In the genomic region with DNA sequence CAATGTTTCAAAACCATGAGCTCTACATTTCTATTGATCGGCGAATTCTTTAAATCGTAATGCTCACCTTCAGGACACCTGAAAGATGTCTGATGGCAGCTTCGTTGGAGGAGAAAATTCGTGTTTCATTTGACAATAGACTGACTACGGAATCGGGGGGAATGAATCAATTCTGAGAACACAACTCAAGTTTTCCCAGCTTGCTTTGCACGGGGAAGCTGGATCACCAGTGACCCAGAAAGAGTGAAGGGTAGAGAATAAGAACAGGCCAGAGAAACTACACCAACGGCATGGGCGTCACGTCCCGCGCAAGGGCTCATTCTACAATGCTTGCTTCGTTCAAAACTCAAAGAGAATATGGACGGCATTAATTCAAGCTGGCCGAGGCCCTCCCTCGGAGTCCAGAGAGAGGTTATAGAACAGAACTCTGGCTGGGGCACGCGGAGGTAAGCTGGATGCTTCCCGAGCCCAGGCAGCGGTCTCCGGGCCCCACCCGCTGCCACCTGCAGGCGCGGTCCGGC, we compare ENCODE assay signal across 8 mouse cellular contexts. TPM values are rescaled to one million over a fixed set of nuclear protein-coding genes. Genes with fewer than 3 reads are reported as not detected.
DNase-seq lines count a peak whose midpoint lies in the region; ATAC-seq and TF ChIP-seq lines count a peak whose summit lies in the region.

No protein-coding gene starts in this region.

- H3K4me1 ChIP-seq in cerebellum, adult 2 months (ENCODE audit: control insufficient read depth, insufficient read depth, low read length), result peaks cover 22% of the 10 kb centered on the region
- peaks cover 20% of the 10 kb centered on the region for H3K4me1 ChIP-seq in neural tube, embryonic 11.5 days (ENCODE audit: control insufficient read depth, insufficient read depth, low read length)
- H3K4me1 ChIP-seq in limb, embryonic 14.5 days (ENCODE audit: control insufficient read depth, insufficient read depth, low read length), result peaks cover 31% of the 10 kb centered on the region
- H3K4me1 ChIP-seq in stomach, embryonic 16.5 days (ENCODE audit: control insufficient read depth, insufficient read depth, low read length), result peaks cover 41% of the 10 kb centered on the region

- ATAC-seq in neural tube, embryonic 11.5 days (ENCODE audit: insufficient read depth, low FRiP score, low TSS enrichment), result no peak
- ATAC-seq in limb, embryonic 14.5 days (ENCODE audit: low FRiP score, low read depth), result no peak
- no peak for ATAC-seq in stomach, embryonic 16.5 days (ENCODE audit: insufficient read depth, low FRiP score)

- no peaks in the 10 kb centered on the region for H3K9me3 ChIP-seq in neural tube, embryonic 11.5 days (ENCODE audit: control insufficient read depth, low read length)
- no peaks in the 10 kb centered on the region for H3K9me3 ChIP-seq in limb, embryonic 14.5 days (ENCODE audit: control insufficient read depth, low read length)
- no peaks in the 10 kb centered on the region for H3K9me3 ChIP-seq in stomach, embryonic 16.5 days (replicated peaks; ENCODE audit: control insufficient read depth, low read length)

- WGBS in cerebellum, adult 2 months, result 5% methylated on average over 26 of the region's 26 CpGs
- 8% methylated on average over 26 of the region's 26 CpGs for WGBS in neural tube, embryonic 11.5 days
- WGBS in limb, embryonic 14.5 days, result 11% methylated on average over 21 of the region's 26 CpGs
- 6% methylated on average over 26 of the region's 26 CpGs for WGBS in stomach, embryonic 16.5 days

- peak overlapping the region; percentile 60 for H3K9ac ChIP-seq in neural tube, embryonic 11.5 days (ENCODE audit: low read length)
- H3K9ac ChIP-seq in limb, embryonic 14.5 days (ENCODE audit: low read depth, low read length, severe bottlenecking), result peak overlapping the region; percentile 73
- peak overlapping the region; percentile 80 for H3K9ac ChIP-seq in stomach, embryonic 16.5 days (ENCODE audit: low read length)

- peak overlapping the region; percentile 89 for H3K4me3 ChIP-seq in cerebellum, adult 2 months (replicated peaks; ENCODE audit: insufficient read depth, low read depth, low read length)
- peak overlapping the region; percentile 60 for H3K4me3 ChIP-seq in neural tube, embryonic 11.5 days (ENCODE audit: low read depth, low read length)
- H3K4me3 ChIP-seq in limb, embryonic 14.5 days (replicated peaks; ENCODE audit: low read length), result peak overlapping the region; percentile 80
- peak overlapping the region; percentile 75 for H3K4me3 ChIP-seq in stomach, embryonic 16.5 days (replicated peaks; ENCODE audit: low read length)

- TF ChIP-seq CTCF in cerebellum, adult 2 months (IDR thresholded peaks at IDR 0.05; ENCODE audit: borderline replicate concordance, insufficient read depth, low read depth, low read length), result no peak

- no peaks in the 10 kb centered on the region for H3K27me3 ChIP-seq in cerebellum, adult 2 months (ENCODE audit: control insufficient read depth, insufficient read depth, low read length)
- no peaks in the 10 kb centered on the region for H3K27me3 ChIP-seq in neural tube, embryonic 11.5 days (ENCODE audit: control insufficient read depth, insufficient read depth, low read length)
- H3K27me3 ChIP-seq in limb, embryonic 14.5 days (ENCODE audit: control insufficient read depth, insufficient read depth, low read length), result no peaks in the 10 kb centered on the region
- no peaks in the 10 kb centered on the region for H3K27me3 ChIP-seq in stomach, embryonic 16.5 days (ENCODE audit: control insufficient read depth, insufficient read depth, low read length)

- DNase-seq in cerebellum, adult 2 months, result no peak
- DNase-seq in cerebellum, postnatal 10 days, result no peak
- DNase-seq in neural tube, embryonic 11.5 days (ENCODE audit: low spot score), result no peak
- no peak for DNase-seq in neural tube, embryonic 10.5 days (ENCODE audit: extremely low spot score, low spot score)
- no peak for DNase-seq in limb, embryonic 14.5 days (ENCODE audit: low spot score)
- DNase-seq in left cerebral cortex, adult 9 months (ENCODE audit: low spot score in 2 of 2), result no peak
- no peak for DNase-seq in spleen, postnatal 4 days (ENCODE audit: low spot score in 2 of 2)

- H3K27ac ChIP-seq in cerebellum, adult 2 months (ENCODE audit: insufficient read depth, low read length), result peak overlapping the region; percentile 89
- H3K27ac ChIP-seq in neural tube, embryonic 11.5 days (ENCODE audit: low read depth, low read length), result no peak overlapping the region; the same call in 1 of the 2 replicates
- peak overlapping the region; percentile 65 for H3K27ac ChIP-seq in limb, embryonic 14.5 days (replicated peaks; ENCODE audit: low read depth, low read length)
- peak overlapping the region; percentile 80 for H3K27ac ChIP-seq in stomach, embryonic 16.5 days (ENCODE audit: low read length)

- TF ChIP-seq POLR2A in cerebellum, adult 2 months (IDR thresholded peaks at IDR 0.05; ENCODE audit: borderline replicate concordance, insufficient read depth, low read length), result no peak
- no peak for TF ChIP-seq POLR2A in limb, embryonic 14.5 days (IDR thresholded peaks at IDR 0.05; ENCODE audit: borderline replicate concordance, extremely low read depth, insufficient read depth, insufficient read length)

- no peaks in the 10 kb centered on the region for H3K36me3 ChIP-seq in neural tube, embryonic 11.5 days (ENCODE audit: control insufficient read depth, insufficient read depth, low read length)
- peaks cover 33% of the 10 kb centered on the region for H3K36me3 ChIP-seq in limb, embryonic 14.5 days (ENCODE audit: control insufficient read depth, insufficient read depth, low read length)
- H3K36me3 ChIP-seq in stomach, embryonic 16.5 days (ENCODE audit: control insufficient read depth, insufficient read depth, low read length), result 0 out of 2 replicates have a peak, but pooled peaks cover 2% of the 10 kb centered on the region

- peak overlapping the region; percentile 77 for H3K4me2 ChIP-seq in neural tube, embryonic 11.5 days (ENCODE audit: low read depth)
- peak overlapping the region; percentile 59 for H3K4me2 ChIP-seq in limb, embryonic 14.5 days (replicated peaks; ENCODE audit: low read depth, low read length, severe bottlenecking)
- H3K4me2 ChIP-seq in stomach, embryonic 16.5 days (ENCODE audit: low read depth, low read length), result peak overlapping the region; percentile 57

RNA-seq across cellular contexts. Expression of gene Clcn6, which starts 0.5 kb away (rescaled TPM):
- polyA plus RNA-seq in cerebellum, adult 2 months (2012; rRNA removed), result 56.8 and 59.4 TPM in 2 replicates
- 20.9 and 24.2 TPM in 2 replicates for polyA plus RNA-seq in neural tube, embryonic 11.5 days (2014; fragmentation: Nextera tagmentation; extraction: Ambion mirVana)
- 22.5 and 28.1 TPM in 2 replicates for polyA plus RNA-seq in limb, embryonic 14.5 days (2012; rRNA removed)
- 5.2 and 6.9 TPM in 2 replicates for polyA plus RNA-seq in limb, embryonic 14.5 days (2014; fragmentation: Nextera tagmentation; extraction: Ambion mirVana)
- 5.7 and 6.1 TPM in 2 replicates for polyA plus RNA-seq in stomach, embryonic 16.5 days (2015; fragmentation: Nextera tagmentation; extraction: Ambion mirVana)

RNA-seq across cellular contexts. Expression of gene Mthfr, which starts 0.7 kb away (rescaled TPM):
- 27.2 and 29.8 TPM in 2 replicates for polyA plus RNA-seq in cerebellum, adult 2 months (2012; rRNA removed)
- polyA plus RNA-seq in neural tube, embryonic 11.5 days (2014; fragmentation: Nextera tagmentation; extraction: Ambion mirVana), result 22.0 and 22.7 TPM in 2 replicates
- polyA plus RNA-seq in limb, embryonic 14.5 days (2012; rRNA removed), result 37.4 and 44.8 TPM in 2 replicates
- 18.9 and 21.0 TPM in 2 replicates for polyA plus RNA-seq in limb, embryonic 14.5 days (2014; fragmentation: Nextera tagmentation; extraction: Ambion mirVana)
- 26.0 and 26.7 TPM in 2 replicates for polyA plus RNA-seq in stomach, embryonic 16.5 days (2015; fragmentation: Nextera tagmentation; extraction: Ambion mirVana)

RNA-seq across cellular contexts. Expression of gene Nppa, which starts 37.6 kb away (rescaled TPM):
- polyA plus RNA-seq in cerebellum, adult 2 months (2012; rRNA removed), result 0.13 TPM in 1 of 2 replicates, not detected in the other
- polyA plus RNA-seq in neural tube, embryonic 11.5 days (2014; fragmentation: Nextera tagmentation; extraction: Ambion mirVana), result 1.2 and 2.9 TPM in 2 replicates
- polyA plus RNA-seq in limb, embryonic 14.5 days (2012; rRNA removed), result 0.33 TPM in 1 of 2 replicates, not detected in the other
- 0.87 and 1.0 TPM in 2 replicates for polyA plus RNA-seq in limb, embryonic 14.5 days (2014; fragmentation: Nextera tagmentation; extraction: Ambion mirVana)
- polyA plus RNA-seq in stomach, embryonic 16.5 days (2015; fragmentation: Nextera tagmentation; extraction: Ambion mirVana), result 0.18 TPM in 1 of 2 replicates, not detected in the other

RNA-seq across cellular contexts. Expression of gene Agtrap, which starts 49.7 kb away (rescaled TPM):
- polyA plus RNA-seq in cerebellum, adult 2 months (2012; rRNA removed), result 9.8 and 10.2 TPM in 2 replicates
- polyA plus RNA-seq in neural tube, embryonic 11.5 days (2014; fragmentation: Nextera tagmentation; extraction: Ambion mirVana), result 9.1 and 10.7 TPM in 2 replicates
- 11.0 and 14.6 TPM in 2 replicates for polyA plus RNA-seq in limb, embryonic 14.5 days (2012; rRNA removed)
- polyA plus RNA-seq in limb, embryonic 14.5 days (2014; fragmentation: Nextera tagmentation; extraction: Ambion mirVana), result 17.6 and 20.1 TPM in 2 replicates
- polyA plus RNA-seq in stomach, embryonic 16.5 days (2015; fragmentation: Nextera tagmentation; extraction: Ambion mirVana), result 16.5 and 16.9 TPM in 2 replicates

RNA-seq across cellular contexts. Expression of gene Nppb, which starts 52.6 kb away (rescaled TPM):
- polyA plus RNA-seq in cerebellum, adult 2 months (2012; rRNA removed), result 0.15 TPM in 1 of 2 replicates, not detected in the other
- polyA plus RNA-seq in neural tube, embryonic 11.5 days (2014; fragmentation: Nextera tagmentation; extraction: Ambion mirVana), result 0.72 and 0.87 TPM in 2 replicates
- polyA plus RNA-seq in limb, embryonic 14.5 days (2012; rRNA removed), result 0.11 TPM in 1 of 2 replicates, not detected in the other
- 0.44 TPM in 1 of 2 replicates, not detected in the other for polyA plus RNA-seq in limb, embryonic 14.5 days (2014; fragmentation: Nextera tagmentation; extraction: Ambion mirVana)
- not detected in 2 replicates for polyA plus RNA-seq in stomach, embryonic 16.5 days (2015; fragmentation: Nextera tagmentation; extraction: Ambion mirVana)
